Mouse (Mus musculus): ENCODE results near the gene Atp6v0e2. TPM values are rescaled to one million over a fixed set of nuclear protein-coding genes. Genes with fewer than 3 reads are reported as not detected.
A peak's percentile ranks its signal among the peaks of the same experiment; 100 is the strongest.

Gene Atp6v0e2
- total and polyA plus RNA-seq, 3 experiments: not detected

- H3K4me3 ChIP-seq (ENCODE audit: control insufficient read depth in 1 of 2, insufficient read depth in 1 of 2, low read depth in 2 of 2, low read length in 2 of 2): no peak overlapping the region
- no peaks in the 10 kb centered on the region for H3K4me1 ChIP-seq (ENCODE audit: control insufficient read depth in 1 of 2, insufficient read depth in 2 of 2, low read length in 2 of 2)
- no peaks in the 10 kb centered on the region for H3K36me3 ChIP-seq (ENCODE audit: control insufficient read depth in 1 of 2, insufficient read depth in 2 of 2, low read length in 2 of 2)
- H3K27me3 ChIP-seq (ENCODE audit: control insufficient read depth in 1 of 2, insufficient read depth in 2 of 2, low read length in 2 of 2): no peaks in the 10 kb centered on the region
- DNase-seq (ENCODE audit: low read depth, low spot score): peak; percentile 24
- no peak overlapping the region for H3K27ac ChIP-seq (ENCODE audit: control insufficient read depth, low read depth, low read length)
- TF ChIP-seq POLR2A (IDR thresholded peaks at IDR 0.05; ENCODE audit: control insufficient read depth in 1 of 2, insufficient read depth in 1 of 2, low read depth in 1 of 2, low read length in 2 of 2, poor library complexity in 1 of 2) (no peak), CTCF (IDR thresholded peaks at IDR 0.05 in 2 of 3, conservative IDR thresholded peaks at IDR 0.05 in 1 of 3; ENCODE audit: control insufficient read depth in 1 of 3, insufficient read depth in 1 of 3, low read depth in 2 of 3, low read length in 3 of 3, poor library complexity in 1 of 3, severe bottlenecking in 1 of 3) (peak; percentile 21 to 47 (median 27); a peak in 4 of 6 replicates), RAD21 (IDR thresholded peaks at IDR 0.05; ENCODE audit: low read depth, low read length) (peak; percentile 2)
- no peaks in the 10 kb centered on the region for H3K79me2 ChIP-seq (ENCODE audit: control insufficient read depth, insufficient read depth, low read length, poor library complexity)
- no peak overlapping the region for H3K9ac ChIP-seq (ENCODE audit: control insufficient read depth, low read depth, low read length, poor library complexity, severe bottlenecking)
- H3K9me3 ChIP-seq (replicated peaks; ENCODE audit: insufficient read depth, low read length): no peaks in the 10 kb centered on the region
These were observed 1.7 kb downstream of the Atp6v0e2 start for GRCm38 (mm10) chr6:48538841-48539737.

DNA sequence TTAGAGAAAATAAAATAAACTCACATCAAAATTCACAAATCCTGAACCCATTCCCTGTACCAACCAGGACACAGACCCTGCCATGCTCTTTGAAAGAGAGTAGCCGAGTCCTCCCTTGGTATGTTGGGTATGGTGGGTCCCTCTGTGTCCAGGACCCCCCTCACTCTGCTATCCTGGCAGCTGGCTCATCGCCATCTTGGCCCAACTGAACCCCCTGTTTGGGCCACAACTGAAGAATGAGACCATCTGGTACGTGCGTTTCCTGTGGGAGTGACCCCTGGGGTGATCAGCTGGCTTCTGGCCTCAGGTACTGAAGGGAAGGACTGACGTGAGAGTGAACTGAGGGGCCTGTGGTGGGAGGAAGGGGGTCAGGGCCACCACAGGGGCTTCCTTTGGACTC is 2.4 kb downstream of the Atp6v0e2 start:
- H3K4me3 ChIP-seq (ENCODE audit: control insufficient read depth in 1 of 2, insufficient read depth in 1 of 2, low read depth in 2 of 2, low read length in 2 of 2): no peak overlapping the region
- H3K4me1 ChIP-seq (ENCODE audit: control insufficient read depth in 1 of 2, insufficient read depth in 2 of 2, low read length in 2 of 2): no peaks in the 10 kb centered on the region
- no peak for DNase-seq (ENCODE audit: low read depth, low spot score)
- no peaks in the 10 kb centered on the region for H3K27me3 ChIP-seq (ENCODE audit: control insufficient read depth in 1 of 2, insufficient read depth in 2 of 2, low read length in 2 of 2)
- no peak overlapping the region for H3K27ac ChIP-seq (ENCODE audit: control insufficient read depth, low read depth, low read length)
- H3K9ac ChIP-seq (ENCODE audit: control insufficient read depth, low read depth, low read length, poor library complexity, severe bottlenecking): no peak overlapping the region
- H3K36me3 ChIP-seq (ENCODE audit: control insufficient read depth in 1 of 2, insufficient read depth in 2 of 2, low read length in 2 of 2): no peaks in the 10 kb centered on the region
- no peaks in the 10 kb centered on the region for H3K79me2 ChIP-seq (ENCODE audit: control insufficient read depth, insufficient read depth, low read length, poor library complexity)
- TF ChIP-seq ETS1 (IDR thresholded peaks at IDR 0.05; ENCODE audit: low read depth, low read length): no peak
- H3K9me3 ChIP-seq (replicated peaks; ENCODE audit: insufficient read depth, low read length): no peaks in the 10 kb centered on the region

DNA sequence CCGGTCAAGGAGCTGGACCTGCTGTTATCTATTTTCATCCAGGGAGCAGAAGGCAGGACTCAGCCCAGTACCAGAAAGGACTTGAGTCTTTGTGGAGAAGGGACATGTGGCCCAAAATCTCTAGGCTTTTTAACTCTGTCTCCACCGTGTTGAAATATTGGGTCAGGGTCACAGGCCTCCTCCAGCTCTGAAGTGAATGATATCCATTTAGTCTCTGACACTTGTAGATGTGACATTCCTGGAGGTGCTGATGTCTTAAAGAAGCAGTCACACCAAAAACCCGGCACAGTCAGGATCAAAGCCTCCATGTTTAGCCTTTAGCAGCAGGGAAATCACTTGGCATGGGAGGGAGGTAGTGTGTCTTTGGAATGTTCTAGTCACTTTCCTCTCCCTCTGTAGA is 3.3 kb downstream of the Atp6v0e2 start:
- H3K27ac ChIP-seq (ENCODE audit: control insufficient read depth, low read depth, low read length): no peak overlapping the region
- no peaks in the 10 kb centered on the region for H3K9me3 ChIP-seq (replicated peaks; ENCODE audit: insufficient read depth, low read length)
- H3K36me3 ChIP-seq (ENCODE audit: control insufficient read depth in 1 of 2, insufficient read depth in 2 of 2, low read length in 2 of 2): no peaks in the 10 kb centered on the region
- H3K9ac ChIP-seq (ENCODE audit: control insufficient read depth, low read depth, low read length, poor library complexity, severe bottlenecking): no peak overlapping the region
- DNase-seq (ENCODE audit: low read depth, low spot score): no peak
- no peaks in the 10 kb centered on the region for H3K4me1 ChIP-seq (ENCODE audit: control insufficient read depth in 1 of 2, insufficient read depth in 2 of 2, low read length in 2 of 2)
- TF ChIP-seq EP300 (IDR thresholded peaks at IDR 0.05; ENCODE audit: low read depth in 1 of 2, low read length in 2 of 2) (no peak), NELFE (IDR thresholded peaks at IDR 0.05; ENCODE audit: low read depth, low read length) (no peak), ELF1 (IDR thresholded peaks at IDR 0.05; ENCODE audit: low read depth, low read length) (no peak), BHLHE40 (IDR thresholded peaks at IDR 0.05; ENCODE audit: borderline replicate concordance, low read depth, low read length) (no peak), ZNF384 (IDR thresholded peaks at IDR 0.05; ENCODE audit: low read depth, low read length) (no peak), GABPA (IDR thresholded peaks at IDR 0.05; ENCODE audit: low read depth, low read length) (no peak)
- no peak overlapping the region for H3K4me3 ChIP-seq (ENCODE audit: control insufficient read depth in 1 of 2, insufficient read depth in 1 of 2, low read depth in 2 of 2, low read length in 2 of 2)
- H3K27me3 ChIP-seq (ENCODE audit: control insufficient read depth in 1 of 2, insufficient read depth in 2 of 2, low read length in 2 of 2): no peaks in the 10 kb centered on the region
- H3K79me2 ChIP-seq (ENCODE audit: control insufficient read depth, insufficient read depth, low read length, poor library complexity): no peaks in the 10 kb centered on the region
